In the genomic region with DNA sequence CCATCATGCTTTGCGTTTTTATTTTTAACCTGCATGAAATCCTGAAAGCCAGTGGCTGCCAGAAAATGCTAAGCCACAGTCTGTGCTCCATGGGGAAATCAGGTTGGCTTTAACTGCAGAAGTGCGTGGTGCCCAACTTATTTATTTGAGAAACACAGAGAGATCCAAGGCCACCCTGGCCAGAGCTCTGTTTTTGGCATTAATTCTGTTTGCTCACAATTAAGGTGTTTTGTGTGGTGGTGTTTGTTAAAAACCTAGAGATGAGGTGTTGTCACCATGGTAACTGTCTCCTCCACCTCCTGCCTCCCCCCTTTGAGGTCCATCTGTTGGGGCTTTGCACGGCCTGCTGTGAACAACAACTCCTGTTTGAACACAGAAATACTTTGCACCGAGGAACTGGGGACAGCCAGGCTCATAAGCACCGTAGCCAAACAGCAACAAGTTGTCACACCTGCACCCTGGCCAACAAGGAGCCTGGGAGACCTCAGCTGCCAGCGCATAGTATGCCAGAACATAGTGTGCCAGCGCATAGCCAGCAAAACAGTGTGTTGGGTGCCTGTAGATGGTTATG, we compare ENCODE assay signal across 10 mouse cellular contexts. TPM values are rescaled to one million over a fixed set of nuclear protein-coding genes. Genes with fewer than 3 reads are reported as not detected.
DNase-seq lines count a peak whose midpoint lies in the region; ATAC-seq and TF ChIP-seq lines count a peak whose summit lies in the region.
"Had no signal": no experiment of that assay in that cellular context is flagged by ENCODE, and none has a peak within 500 bp of the region (broad histone marks: within the 10 kb centered on the region; RNA-seq: fewer than 3 reads in every experiment).

No protein-coding gene starts in this region.

- WGBS in cerebellum, adult 2 months = 8% methylated on average over 7 of the region's 7 CpGs
- WGBS in heart, embryonic 12.5 days = 60% methylated on average over 7 of the region's 7 CpGs

- intact Hi-C loops in left cerebral cortex, postnatal 36 days (cut with DNase I) = no loop called here

- H3K4me3 ChIP-seq in cerebellum, adult 2 months (replicated peaks; ENCODE audit: insufficient read depth, low read depth, low read length) = no peak overlapping the region
- H3K4me3 ChIP-seq in heart, embryonic 12.5 days = no peak overlapping the region
- H3K4me3 ChIP-seq: lung, embryonic 15.5 days; neural tube, embryonic 15.5 days had no signal

- H3K27ac ChIP-seq in cerebellum, adult 2 months (ENCODE audit: insufficient read depth, low read length) = no peak overlapping the region
- no peak overlapping the region for H3K27ac ChIP-seq in heart, embryonic 12.5 days (ENCODE audit: poor library complexity, severe bottlenecking)
- H3K27ac ChIP-seq: lung, embryonic 15.5 days; neural tube, embryonic 15.5 days had no signal

- H3K4me1 ChIP-seq in cerebellum, adult 2 months (ENCODE audit: control insufficient read depth, insufficient read depth, low read length) = peaks cover 21% of the 10 kb centered on the region
- H3K4me1 ChIP-seq in heart, embryonic 12.5 days (replicated peaks) = no peaks in the 10 kb centered on the region
- H3K4me1 ChIP-seq: lung, embryonic 15.5 days had no signal

- no peak overlapping the region for H3K4me2 ChIP-seq in heart, embryonic 12.5 days
- H3K4me2 ChIP-seq: lung, embryonic 15.5 days; neural tube, embryonic 15.5 days had no signal

- no peaks in the 10 kb centered on the region for H3K36me3 ChIP-seq in heart, embryonic 12.5 days
- H3K36me3 ChIP-seq: lung, embryonic 15.5 days; neural tube, embryonic 15.5 days had no signal

- no peaks in the 10 kb centered on the region; the same call in 1 of the 2 replicates for H3K27me3 ChIP-seq in cerebellum, adult 2 months (ENCODE audit: control insufficient read depth, insufficient read depth, low read length)
- H3K27me3 ChIP-seq in heart, embryonic 12.5 days (replicated peaks) = peaks cover 23% of the 10 kb centered on the region; the same call in 1 of the 2 replicates

- peak; percentile 59 for DNase-seq in brain, embryonic 18.5 days (ENCODE audit: low read depth, low spot score)
- peak; percentile 50 to 68 for DNase-seq in cerebellum, adult 2 months
- DNase-seq in frontal cortex, postnatal 36 days (ENCODE audit: low spot score in 2 of 2) = peak; percentile 41 to 63
- peak; percentile 67 to 69 for DNase-seq in left cerebral cortex, postnatal 36 days (ENCODE audit: low spot score in 2 of 2)
- DNase-seq in spleen, postnatal 10 days (ENCODE audit: low spot score in 2 of 2) = no peak
- no peak for DNase-seq in ovary, adult 18-20 months (ENCODE audit: low spot score)
- DNase-seq: kidney, adult 2 months had no signal

- no peak for ATAC-seq in heart, embryonic 12.5 days (ENCODE audit: insufficient number of reproducible peaks, low FRiP score)

- H3K9me3 ChIP-seq in heart, embryonic 12.5 days (replicated peaks) = no peaks in the 10 kb centered on the region
- H3K9me3 ChIP-seq: lung, embryonic 15.5 days; neural tube, embryonic 15.5 days had no signal

- no peak overlapping the region for H3K9ac ChIP-seq in heart, embryonic 12.5 days
- H3K9ac ChIP-seq: lung, embryonic 15.5 days; neural tube, embryonic 15.5 days had no signal

- no peak for TF ChIP-seq CTCF in cerebellum, adult 2 months (IDR thresholded peaks at IDR 0.05; ENCODE audit: borderline replicate concordance, insufficient read depth, low read depth, low read length)

- no peak for TF ChIP-seq POLR2A in cerebellum, adult 2 months (IDR thresholded peaks at IDR 0.05; ENCODE audit: borderline replicate concordance, insufficient read depth, low read length)

RNA-seq across cellular contexts. Expression of a gene that starts 35.9 kb away (rescaled TPM):
- polyA plus RNA-seq in cerebellum, adult 2 months (2012; rRNA removed) = 3.4 and 7.1 TPM in 2 replicates
- 1 to 10 TPM; 3.7 to 4.3 TPM for total RNA-seq in left cerebral cortex, postnatal 36 days (2021)
- polyA plus RNA-seq in heart, embryonic 12.5 days (2016; fragmentation: Nextera tagmentation; extraction: Ambion mirVana) = 20.4 and 20.6 TPM in 2 replicates

Comparison
In these comparisons a context has a peak if more than half of its experiments do, and no peak if none do; other contexts are left out.
1. DNase-seq: peak in brain, embryonic 18.5 days (single experiment), cerebellum, adult 2 months (2 of 2), frontal cortex, postnatal 36 days (2 of 2) and left cerebral cortex, postnatal 36 days (2 of 2); none in spleen, postnatal 10 days (0 of 2) and ovary, adult 18-20 months (single experiment).